Mouse (Mus musculus): ENCODE measurements around the gene Mmel1. TPM values are rescaled to one million over a fixed set of nuclear protein-coding genes. Genes with fewer than 3 reads are reported as not detected.
A peak's percentile ranks its signal among the peaks of the same experiment; 100 is the strongest.

The Mmel1 gene
- polyA plus RNA-seq, 1 experiment from 2014 or later, result 0.31 TPM

DNA sequence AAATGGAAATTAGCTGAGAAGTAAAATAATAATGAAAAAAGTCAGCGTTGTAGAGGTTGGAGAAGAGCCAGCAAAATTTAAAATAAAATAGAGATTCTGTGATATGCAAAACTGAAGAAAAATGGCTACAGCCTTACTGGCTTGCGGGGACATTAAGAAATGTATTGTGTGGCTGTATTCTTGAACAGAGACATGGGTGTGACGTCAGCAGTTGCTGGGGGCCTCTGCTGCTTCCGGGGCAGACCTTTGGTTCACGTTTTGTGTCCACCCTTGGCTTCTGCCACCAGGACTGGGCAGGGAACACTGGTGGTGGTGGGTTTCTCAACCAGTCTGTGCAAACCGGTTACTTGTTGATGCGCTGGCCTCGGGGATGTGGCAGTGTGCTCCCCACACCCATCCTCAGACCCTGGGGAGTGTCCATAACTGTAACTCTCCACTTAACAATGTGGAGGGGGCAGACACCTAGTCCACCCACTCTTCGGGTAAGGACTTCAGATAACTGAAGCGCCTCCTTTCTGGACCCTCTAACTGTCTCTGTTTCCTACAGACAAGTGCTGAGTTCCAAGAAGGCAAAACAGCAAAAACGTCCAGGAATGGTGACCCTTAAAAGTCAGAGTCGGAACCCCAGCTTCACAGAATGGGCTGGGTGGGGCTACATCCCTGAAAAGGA, 14.6 kb upstream of the Mmel1 start:
- H3K27me3 ChIP-seq (replicated peaks), result no peaks in the 10 kb centered on the region; the same call in 1 of the 2 replicates
- H3K9me3 ChIP-seq, result no peaks in the 10 kb centered on the region
- H3K4me3 ChIP-seq, result peak overlapping the region; percentile 48
- no peak for ATAC-seq (replicated peaks)
- H3K9ac ChIP-seq, result peak overlapping the region; percentile 69; the same call in 1 of the 2 replicates
- peak overlapping the region; percentile 67 for H3K4me2 ChIP-seq
- peak overlapping the region; percentile 90; the same call in 1 of the 2 replicates for H3K27ac ChIP-seq
- peaks cover 10% of the 10 kb centered on the region for H3K4me1 ChIP-seq
- no peaks in the 10 kb centered on the region for H3K36me3 ChIP-seq (replicated peaks)
- 57% methylated on average over 12 of the region's 12 CpGs for WGBS

DNA sequence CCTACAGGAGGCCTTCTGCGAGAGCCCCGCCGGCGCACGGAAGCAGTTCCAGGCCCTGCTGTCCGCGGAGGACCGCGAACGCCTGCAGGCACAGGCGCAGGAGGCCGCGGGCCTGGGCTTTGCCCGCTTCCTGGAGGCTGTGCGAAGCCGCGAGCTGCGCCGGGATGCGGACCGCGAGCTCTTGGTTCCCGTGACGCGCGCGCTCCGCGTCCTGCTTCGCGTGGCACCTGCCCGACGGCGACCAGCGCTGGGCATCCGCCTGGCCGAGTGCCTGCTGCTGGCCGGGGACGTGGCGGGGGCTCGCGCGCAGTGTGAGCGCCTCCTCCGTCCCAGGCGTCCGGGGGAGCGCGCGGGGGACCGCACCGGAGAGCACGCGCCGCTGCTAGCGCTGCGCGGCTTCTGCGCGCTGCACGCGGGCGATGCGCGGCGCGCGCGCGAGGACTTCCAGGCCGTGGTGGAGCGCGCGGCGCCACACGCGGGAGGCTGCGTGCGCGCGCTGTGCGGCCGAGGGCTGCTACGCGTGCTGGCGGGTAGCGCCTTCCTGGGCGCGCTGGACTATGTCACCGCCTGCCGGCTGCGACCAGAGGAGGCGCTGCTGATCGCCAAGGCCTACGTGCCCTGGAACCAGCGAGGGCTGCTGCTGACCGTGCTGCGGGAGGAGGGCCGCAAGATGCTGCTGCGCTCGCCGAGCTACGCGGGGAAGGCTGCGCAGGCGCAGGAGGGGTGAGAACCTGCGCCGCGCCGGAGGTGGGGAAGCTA, 13.5 kb upstream of the Mmel1 start:
- Histone ChIP-seq H3K4me3 (peak overlapping the region; percentile 48), H3K4me2 (peak overlapping the region; percentile 67), H3K4me1 (peaks cover 10% of the 10 kb centered on the region), H3K27ac (peak overlapping the region; percentile 90), H3K9ac (peak overlapping the region; percentile 69), H3K9me3 (no peaks in the 10 kb centered on the region), H3K36me3 (replicated peaks) (no peaks in the 10 kb centered on the region), H3K27me3 (replicated peaks) (no peaks in the 10 kb centered on the region; the same call in 1 of the 2 replicates)
- ATAC-seq (replicated peaks), result peak; percentile 97
- under 1% methylated on average over 94 of the region's 110 CpGs for WGBS

DNA sequence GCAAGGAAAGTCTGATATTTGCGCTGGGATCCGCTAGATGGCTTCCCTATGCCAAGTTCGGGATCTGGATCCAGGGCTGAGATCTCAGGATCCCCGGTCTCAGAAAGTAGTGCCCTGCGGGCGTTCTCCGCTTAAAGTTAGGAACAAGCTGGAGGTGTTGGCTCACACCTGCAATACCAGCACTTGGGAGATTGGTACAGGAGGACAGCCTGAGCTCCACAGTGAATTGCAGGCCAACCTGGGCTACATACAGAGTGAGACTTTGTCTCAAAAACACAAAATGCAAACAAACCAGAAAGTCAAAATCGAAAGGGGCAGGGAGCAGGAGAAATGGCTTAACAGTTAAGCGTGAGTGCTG, 12.9 kb upstream of the Mmel1 start:
- Histone ChIP-seq H3K9me3 (no peaks in the 10 kb centered on the region), H3K4me3 (peak overlapping the region; percentile 48), H3K36me3 (replicated peaks) (no peaks in the 10 kb centered on the region), H3K4me2 (peak overlapping the region; percentile 67), H3K27me3 (replicated peaks) (no peaks in the 10 kb centered on the region; the same call in 1 of the 2 replicates), H3K27ac (peak overlapping the region; percentile 90), H3K4me1 (peaks cover 10% of the 10 kb centered on the region), H3K9ac (peak overlapping the region; percentile 69; the same call in 1 of the 2 replicates)
- peak; percentile 55; the same call in 1 of the 2 replicates for ATAC-seq (replicated peaks)
- WGBS, result 17% methylated on average over 9 of the region's 9 CpGs

DNA sequence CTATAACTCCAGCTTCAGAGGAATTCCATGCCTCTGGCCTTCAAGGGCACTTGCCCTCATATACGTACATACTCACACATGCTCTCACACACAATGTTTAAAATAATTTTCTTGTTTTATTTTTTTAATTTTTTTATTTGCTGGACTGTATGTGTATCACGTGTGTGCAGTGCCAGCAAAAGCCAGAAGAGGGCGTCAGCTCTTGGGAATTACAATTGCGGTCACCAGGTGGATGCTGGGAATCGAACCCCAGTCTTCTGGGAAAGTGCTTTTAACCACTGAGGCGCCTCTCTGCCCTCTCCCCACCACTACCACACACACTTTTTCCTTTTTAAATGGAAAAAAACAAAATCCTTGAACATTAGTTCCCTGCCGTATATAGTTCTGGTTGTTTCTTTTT, 12.5 kb upstream of the Mmel1 start:
- Histone ChIP-seq H3K9ac (no peak overlapping the region), H3K4me1 (peaks cover 10% of the 10 kb centered on the region), H3K27me3 (replicated peaks) (no peaks in the 10 kb centered on the region; the same call in 1 of the 2 replicates), H3K4me2 (peak overlapping the region; percentile 67), H3K27ac (peak overlapping the region; percentile 90; the same call in 1 of the 2 replicates), H3K9me3 (no peaks in the 10 kb centered on the region), H3K4me3 (0 out of 2 replicates have a peak overlapping the region, but pooled peaks have one; percentile 48), H3K36me3 (replicated peaks) (no peaks in the 10 kb centered on the region)
- whole genome bisulfite sequencing, result 93% methylated on average over 7 of the region's 7 CpGs
- 0 out of 2 replicates have a peak, but pooled peaks have one; percentile 8 for ATAC-seq (replicated peaks)

DNA sequence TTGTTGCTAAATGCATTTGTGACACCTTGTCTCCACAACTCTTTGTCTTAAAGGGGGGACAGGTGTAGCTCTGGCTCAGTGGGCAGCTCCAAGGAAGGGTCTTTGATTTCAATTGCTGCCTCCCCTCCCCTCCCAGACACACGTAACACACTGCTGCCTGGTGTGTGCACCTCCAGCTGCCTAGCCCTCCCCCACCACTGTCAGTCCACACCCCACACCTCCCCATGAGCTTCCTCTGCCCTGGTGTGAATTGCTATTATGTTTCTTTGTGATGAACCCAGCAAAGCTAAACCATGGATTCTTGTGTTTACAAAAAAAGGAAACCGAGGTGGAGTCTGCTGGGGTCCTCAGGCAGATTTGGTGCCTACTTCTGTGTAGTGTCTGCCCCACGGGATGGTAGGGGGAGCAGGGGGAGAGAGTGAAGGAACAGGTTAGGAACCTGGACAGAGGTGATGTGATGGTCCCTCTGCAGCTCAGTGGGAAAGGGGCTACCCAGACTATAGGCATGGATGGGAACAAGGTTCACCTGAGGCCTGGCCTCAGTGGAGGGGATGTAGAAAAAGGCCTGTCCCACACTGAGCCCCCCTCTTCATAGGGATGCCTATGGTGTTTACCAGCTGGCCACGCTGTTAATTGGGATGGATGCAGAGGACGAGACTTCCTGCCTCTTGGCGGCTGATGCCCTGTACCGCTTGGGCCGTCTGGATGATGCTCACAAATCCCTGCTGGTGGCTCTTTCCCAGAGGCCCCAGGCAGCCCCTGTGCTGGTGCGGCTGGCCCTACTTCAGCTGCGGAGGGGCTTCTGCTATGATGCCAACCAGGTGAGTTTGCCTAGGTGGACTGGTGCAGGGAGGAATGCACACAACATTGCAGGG, 11.8 kb upstream of the Mmel1 start:
- Histone ChIP-seq H3K4me1 (peaks cover 10% of the 10 kb centered on the region), H3K4me3 (no peak overlapping the region), H3K9me3 (no peaks in the 10 kb centered on the region), H3K27ac (no peak overlapping the region), H3K9ac (no peak overlapping the region), H3K27me3 (replicated peaks) (no peaks in the 10 kb centered on the region; the same call in 1 of the 2 replicates), H3K4me2 (no peak overlapping the region), H3K36me3 (replicated peaks) (no peaks in the 10 kb centered on the region)
- WGBS, result 79% methylated on average over 10 of the region's 10 CpGs
- no peak for ATAC-seq (replicated peaks)

DNA sequence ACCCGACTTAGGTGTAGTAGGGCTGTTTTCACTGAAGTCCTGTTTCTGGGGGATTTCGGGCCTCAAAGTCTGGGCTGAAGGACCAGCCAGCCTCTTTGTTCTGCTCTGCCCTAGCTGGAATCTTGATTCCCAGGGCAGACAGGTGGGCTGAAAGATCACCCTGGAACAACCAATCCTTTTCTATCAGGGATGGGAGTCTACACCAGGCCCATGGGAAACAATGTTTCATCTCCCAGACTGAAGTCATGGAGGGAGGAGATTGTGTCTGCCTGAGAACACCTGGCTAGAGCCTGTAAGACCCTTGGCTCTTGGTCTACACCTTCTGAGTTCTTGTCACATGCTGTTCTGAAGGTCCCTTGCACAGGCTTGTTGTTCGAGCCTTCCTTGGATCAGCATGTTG, 10.8 kb upstream of the Mmel1 start:
- WGBS, result 76% methylated on average over 3 of the region's 3 CpGs
- Histone ChIP-seq H3K9ac (no peak overlapping the region), H3K4me1 (peaks cover 10% of the 10 kb centered on the region), H3K4me3 (no peak overlapping the region), H3K27me3 (replicated peaks) (no peaks in the 10 kb centered on the region; the same call in 1 of the 2 replicates), H3K9me3 (no peaks in the 10 kb centered on the region), H3K27ac (no peak overlapping the region), H3K4me2 (no peak overlapping the region), H3K36me3 (replicated peaks) (no peaks in the 10 kb centered on the region)
- no peak for ATAC-seq (replicated peaks)

DNA sequence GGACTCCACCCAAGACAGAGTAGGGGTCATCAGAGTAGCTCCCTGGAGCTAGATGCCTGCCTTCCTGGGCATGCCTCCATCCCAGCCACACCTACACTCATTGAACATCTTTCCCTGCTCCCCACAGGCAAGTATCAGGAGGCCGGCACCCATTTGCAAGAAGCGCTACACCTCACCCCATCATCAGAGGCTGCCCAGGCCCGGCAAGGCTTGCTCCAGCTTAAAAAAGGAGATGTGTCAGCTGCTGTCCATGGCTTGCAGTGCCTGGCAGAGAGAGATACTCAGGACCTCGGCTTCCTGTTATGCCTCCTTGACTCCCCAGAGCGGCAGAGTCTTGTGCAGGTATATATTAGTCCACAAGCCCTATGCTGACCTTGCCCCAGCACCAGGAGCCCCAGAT, 7.4 kb upstream of the Mmel1 start:
- no peak for ATAC-seq (replicated peaks)
- Histone ChIP-seq H3K36me3 (replicated peaks) (no peaks in the 10 kb centered on the region), H3K9ac (no peak overlapping the region), H3K4me2 (no peak overlapping the region), H3K27me3 (replicated peaks) (no peaks in the 10 kb centered on the region), H3K27ac (no peak overlapping the region), H3K4me3 (no peak overlapping the region), H3K9me3 (no peaks in the 10 kb centered on the region), H3K4me1 (peaks cover 12% of the 10 kb centered on the region)
- WGBS, result 76% methylated on average over 5 of the region's 5 CpGs

DNA sequence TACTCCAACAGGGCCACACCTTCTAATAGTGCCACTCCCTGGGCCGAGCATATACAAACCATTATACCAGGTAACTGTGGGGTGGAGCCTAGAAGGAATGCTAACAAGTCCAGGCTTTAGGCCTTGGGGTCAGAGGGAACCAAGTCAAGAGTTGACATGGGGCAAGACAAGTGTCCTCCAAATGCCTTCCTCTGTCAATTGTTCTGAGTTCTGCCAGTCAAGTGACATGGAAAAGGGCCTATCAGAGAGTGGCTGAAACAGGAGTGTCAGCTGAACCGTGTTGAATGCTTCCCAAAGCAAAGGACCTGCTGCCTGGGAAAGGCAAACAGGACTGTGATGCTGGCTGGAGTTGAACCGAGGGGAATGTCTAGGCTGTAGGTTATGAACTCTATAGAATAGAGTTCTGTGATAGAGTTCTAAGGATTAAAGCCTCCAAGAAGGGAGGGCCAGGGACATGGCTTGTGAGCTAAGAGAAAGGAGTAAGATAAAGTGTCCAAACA, 5.9 kb upstream of the Mmel1 start:
- WGBS, result 90% methylated on average over 3 of the region's 3 CpGs
- Histone ChIP-seq H3K4me2 (no peak overlapping the region), H3K27me3 (replicated peaks) (no peaks in the 10 kb centered on the region), H3K9me3 (no peaks in the 10 kb centered on the region), H3K4me3 (no peak overlapping the region), H3K4me1 (peaks cover 18% of the 10 kb centered on the region), H3K36me3 (replicated peaks) (no peaks in the 10 kb centered on the region), H3K9ac (no peak overlapping the region), H3K27ac (peak overlapping the region; percentile 81)
- ATAC-seq (replicated peaks), result no peak

DNA sequence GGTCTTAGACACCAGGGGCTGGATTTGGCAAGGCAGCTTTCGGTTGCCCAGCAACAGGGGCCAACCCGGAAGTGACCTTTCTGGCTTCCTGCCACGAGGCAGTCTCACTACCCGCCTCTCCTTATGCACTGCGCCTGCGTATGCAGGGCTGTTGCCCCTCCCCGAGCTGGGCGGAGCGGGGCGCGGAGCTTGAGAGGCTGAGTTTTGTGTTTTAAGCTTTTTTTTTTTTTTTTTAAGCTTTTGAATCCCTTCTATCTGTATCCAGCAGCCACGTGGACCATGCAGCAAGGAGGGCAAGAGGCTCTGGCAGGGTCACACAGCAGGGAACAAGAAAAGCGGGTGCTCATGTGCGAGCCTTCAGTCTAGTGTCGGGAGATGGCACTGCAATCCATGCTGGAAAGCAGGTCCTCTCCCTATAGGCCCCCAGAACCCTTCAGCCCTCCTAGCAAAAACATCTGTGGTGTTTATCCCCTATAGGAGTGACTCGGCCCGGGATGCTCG, 5.1 kb upstream of the Mmel1 start:
- no peaks in the 10 kb centered on the region for H3K27me3 ChIP-seq (replicated peaks)
- peak; percentile 91 for ATAC-seq (replicated peaks)
- peak overlapping the region; percentile 81 for H3K27ac ChIP-seq
- H3K9me3 ChIP-seq, result no peaks in the 10 kb centered on the region
- peak overlapping the region; percentile 53 for H3K9ac ChIP-seq
- no peaks in the 10 kb centered on the region for H3K36me3 ChIP-seq (replicated peaks)
- peaks cover 18% of the 10 kb centered on the region for H3K4me1 ChIP-seq
- 0% methylated on average over 18 of the region's 18 CpGs for WGBS
- peak overlapping the region; percentile 42 for H3K4me3 ChIP-seq
- H3K4me2 ChIP-seq, result peak overlapping the region; percentile 56

DNA sequence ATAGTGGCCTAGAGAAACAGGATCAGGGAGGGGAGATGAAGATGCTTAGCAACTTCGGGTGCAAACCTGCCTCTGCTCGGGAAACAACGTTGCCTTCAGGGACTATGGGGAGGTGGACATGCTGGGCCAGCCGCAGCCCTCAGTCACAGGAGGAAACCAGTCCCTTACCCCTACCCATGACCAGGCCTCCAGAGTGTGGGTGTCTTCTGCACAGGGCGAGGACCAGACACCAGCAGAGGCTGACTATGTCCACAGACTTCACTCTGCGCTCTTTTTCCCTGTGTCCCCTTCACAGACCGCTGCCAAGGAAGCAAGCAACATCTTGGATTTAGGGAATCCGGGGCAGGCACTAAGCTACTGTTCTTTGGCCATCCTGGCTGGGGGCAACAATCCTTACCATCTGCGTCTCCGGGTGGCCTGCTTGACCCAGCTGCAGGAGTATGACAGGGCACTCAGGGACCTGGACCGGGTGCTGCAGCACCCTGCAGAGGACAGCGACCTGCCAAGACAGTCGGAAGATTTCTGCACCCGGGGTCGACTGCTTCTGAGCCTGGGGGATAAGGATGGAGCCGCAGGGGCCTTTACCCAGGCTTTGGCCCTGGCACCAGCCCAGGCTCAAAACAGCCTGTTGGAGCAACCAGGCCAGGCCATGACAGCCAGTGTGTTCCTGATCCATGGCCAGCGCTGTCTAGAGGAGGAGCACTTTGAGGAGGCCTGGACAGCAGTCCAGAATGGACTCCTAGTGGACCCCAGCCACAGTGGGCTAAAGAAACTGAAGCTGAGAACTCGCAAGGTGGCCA, 4.2 kb upstream of the Mmel1 start:
- 0 out of 2 replicates have a peak, but pooled peaks have one; percentile 7 for ATAC-seq (replicated peaks)
- H3K27ac ChIP-seq, result peak overlapping the region; percentile 81
- H3K9ac ChIP-seq, result peak overlapping the region; percentile 53
- peaks cover 18% of the 10 kb centered on the region for H3K4me1 ChIP-seq
- peak overlapping the region; percentile 56 for H3K4me2 ChIP-seq
- H3K4me3 ChIP-seq, result peak overlapping the region; percentile 42; the same call in 1 of the 2 replicates
- H3K36me3 ChIP-seq (replicated peaks), result no peaks in the 10 kb centered on the region
- H3K9me3 ChIP-seq, result no peaks in the 10 kb centered on the region
- WGBS, result 83% methylated on average over 18 of the region's 18 CpGs
- H3K27me3 ChIP-seq (replicated peaks), result no peaks in the 10 kb centered on the region

DNA sequence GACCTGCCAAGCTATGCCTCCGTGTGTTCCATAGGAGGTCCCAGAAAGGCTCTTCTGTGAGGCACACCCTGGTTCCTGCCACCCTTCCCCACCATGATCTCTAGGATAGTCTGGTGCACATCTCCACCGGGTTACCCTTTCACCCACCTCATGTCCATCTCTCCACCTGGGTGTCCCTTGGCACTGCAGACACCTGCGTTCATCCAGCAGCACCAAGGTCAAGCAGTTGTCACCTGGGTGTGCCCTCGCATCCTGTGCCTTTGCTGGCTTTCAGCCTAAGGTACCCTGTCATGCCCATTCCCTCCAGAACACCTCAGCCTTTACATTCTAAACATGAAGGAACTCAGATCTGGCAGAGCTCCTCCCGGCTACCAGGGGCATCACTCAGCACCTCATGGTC, 3.0 kb upstream of the Mmel1 start:
- no peak for ATAC-seq (replicated peaks)
- 89% methylated on average over 5 of the region's 5 CpGs for WGBS
- Histone ChIP-seq H3K4me3 (no peak overlapping the region), H3K36me3 (replicated peaks) (no peaks in the 10 kb centered on the region), H3K27ac (no peak overlapping the region), H3K9ac (no peak overlapping the region), H3K9me3 (no peaks in the 10 kb centered on the region), H3K4me2 (no peak overlapping the region), H3K4me1 (peaks cover 19% of the 10 kb centered on the region), H3K27me3 (replicated peaks) (no peaks in the 10 kb centered on the region; the same call in 1 of the 2 replicates)

Data from midbrain, embryonic 15.5 days (tissue).